Mouse (Mus musculus): Measurements from ENCODE around the gene Ptprr. TPM values are rescaled to one million over a fixed set of nuclear protein-coding genes. Genes with fewer than 3 reads are reported as not detected.
A peak's percentile ranks its signal among the peaks of the same experiment; 100 is the strongest.

Gene Ptprr
- polyA plus RNA-seq, 1 experiment from 2014 or later, result 0.15 TPM

- Histone ChIP-seq H3K4me2 (no peak overlapping the region), H3K4me1 (replicated peaks; ENCODE audit: control insufficient read depth, insufficient read depth, low read length) (no peaks in the 10 kb centered on the region), H3K27me3 (replicated peaks; ENCODE audit: control insufficient read depth, insufficient read depth, low read length) (no peaks in the 10 kb centered on the region), H3K36me3 (ENCODE audit: control insufficient read depth, insufficient read depth, low read length) (no peaks in the 10 kb centered on the region), H3K4me3 (ENCODE audit: low read depth, low read length) (no peak overlapping the region), H3K9ac (ENCODE audit: low read depth, low read length) (no peak overlapping the region), H3K9me3 (ENCODE audit: control insufficient read depth, low read length) (no peaks in the 10 kb centered on the region), H3K27ac (ENCODE audit: low read depth, low read length) (no peak overlapping the region)
- ATAC-seq (replicated peaks; ENCODE audit: low FRiP score) (no peak), DNase-seq (ENCODE audit: low spot score) (no peak)
- 37% methylated on average over 1 of the region's 1 CpGs for whole genome bisulfite sequencing
These were observed 138.7 kb downstream of the Ptprr start for GRCm38 (mm10) chr10:116156699-116157098.

- Histone ChIP-seq H3K4me3 (ENCODE audit: low read depth, low read length) (no peak overlapping the region), H3K4me1 (replicated peaks; ENCODE audit: control insufficient read depth, insufficient read depth, low read length) (no peaks in the 10 kb centered on the region), H3K27me3 (replicated peaks; ENCODE audit: control insufficient read depth, insufficient read depth, low read length) (no peaks in the 10 kb centered on the region), H3K36me3 (ENCODE audit: control insufficient read depth, insufficient read depth, low read length) (no peaks in the 10 kb centered on the region), H3K9me3 (ENCODE audit: control insufficient read depth, low read length) (no peaks in the 10 kb centered on the region), H3K9ac (ENCODE audit: low read depth, low read length) (no peak overlapping the region), H3K27ac (ENCODE audit: low read depth, low read length) (no peak overlapping the region), H3K4me2 (no peak overlapping the region)
- WGBS, result 64% methylated on average over 12 of the region's 12 CpGs
- DNase-seq (ENCODE audit: low spot score) (no peak), ATAC-seq (replicated peaks; ENCODE audit: low FRiP score) (no peak)
These were observed 144.3 kb downstream of the Ptprr start for GRCm38 (mm10) chr10:116162338-116162737.

- no peaks in the 10 kb centered on the region for H3K27me3 ChIP-seq (replicated peaks; ENCODE audit: control insufficient read depth, insufficient read depth, low read length)
- H3K4me3 ChIP-seq (ENCODE audit: low read depth, low read length), result no peak overlapping the region
- H3K36me3 ChIP-seq (ENCODE audit: control insufficient read depth, insufficient read depth, low read length), result no peaks in the 10 kb centered on the region
- ATAC-seq (replicated peaks; ENCODE audit: low FRiP score), result no peak
- no peaks in the 10 kb centered on the region for H3K9me3 ChIP-seq (ENCODE audit: control insufficient read depth, low read length)
- no peak overlapping the region for H3K4me2 ChIP-seq
- H3K4me1 ChIP-seq (replicated peaks; ENCODE audit: control insufficient read depth, insufficient read depth, low read length), result no peaks in the 10 kb centered on the region
- no peak overlapping the region for H3K27ac ChIP-seq (ENCODE audit: low read depth, low read length)
- 54% methylated on average over 10 of the region's 10 CpGs for WGBS
- no peak overlapping the region for H3K9ac ChIP-seq (ENCODE audit: low read depth, low read length)
- DNase-seq (ENCODE audit: low spot score), result no peak
These were observed 157.4 kb downstream of the Ptprr start for GRCm38 (mm10) chr10:116175324-116175883.

- H3K36me3 ChIP-seq (ENCODE audit: control insufficient read depth, insufficient read depth, low read length), result no peaks in the 10 kb centered on the region
- peak overlapping the region; percentile 50 for H3K4me2 ChIP-seq
- ATAC-seq (replicated peaks; ENCODE audit: low FRiP score) (no peak), DNase-seq (ENCODE audit: low spot score) (no peak)
- H3K9ac ChIP-seq (ENCODE audit: low read depth, low read length), result no peak overlapping the region
- H3K4me3 ChIP-seq (ENCODE audit: low read depth, low read length), result peak overlapping the region; percentile 24; the same call in 1 of the 2 replicates
- H3K9me3 ChIP-seq (ENCODE audit: control insufficient read depth, low read length), result no peaks in the 10 kb centered on the region
- H3K27ac ChIP-seq (ENCODE audit: low read depth, low read length), result no peak overlapping the region
- no peaks in the 10 kb centered on the region for H3K4me1 ChIP-seq (replicated peaks; ENCODE audit: control insufficient read depth, insufficient read depth, low read length)
- H3K27me3 ChIP-seq (replicated peaks; ENCODE audit: control insufficient read depth, insufficient read depth, low read length), result no peaks in the 10 kb centered on the region
- WGBS, result 38% methylated on average over 21 of the region's 21 CpGs
These were observed 159.6 kb downstream of the Ptprr start for GRCm38 (mm10) chr10:116177390-116178179.

- WGBS, result 79% methylated on average over 5 of the region's 5 CpGs
- ATAC-seq (replicated peaks; ENCODE audit: low FRiP score), result no peak
- Histone ChIP-seq H3K27me3 (replicated peaks; ENCODE audit: control insufficient read depth, insufficient read depth, low read length) (no peaks in the 10 kb centered on the region), H3K9me3 (ENCODE audit: control insufficient read depth, low read length) (no peaks in the 10 kb centered on the region), H3K36me3 (ENCODE audit: control insufficient read depth, insufficient read depth, low read length) (no peaks in the 10 kb centered on the region), H3K4me3 (ENCODE audit: low read depth, low read length) (no peak overlapping the region), H3K4me1 (replicated peaks; ENCODE audit: control insufficient read depth, insufficient read depth, low read length) (no peaks in the 10 kb centered on the region; the same call in 1 of the 2 replicates), H3K4me2 (no peak overlapping the region), H3K27ac (ENCODE audit: low read depth, low read length) (no peak overlapping the region), H3K9ac (ENCODE audit: low read depth, low read length) (no peak overlapping the region)
- DNase-seq (ENCODE audit: low spot score), result no peak
These were observed 163.2 kb downstream of the Ptprr start for GRCm38 (mm10) chr10:116181235-116181634.

- no peak for ATAC-seq (replicated peaks; ENCODE audit: low FRiP score)
These were observed 164.2 kb downstream of the Ptprr start for GRCm38 (mm10) chr10:116182221-116182620.

GRCm38 (mm10) chr10:116183258-116183657, 165.2 kb downstream of the Ptprr start:
- peak; percentile 73 for ATAC-seq (replicated peaks; ENCODE audit: low FRiP score)
- no peaks in the 10 kb centered on the region for H3K27me3 ChIP-seq (replicated peaks; ENCODE audit: control insufficient read depth, insufficient read depth, low read length)
- DNase-seq (ENCODE audit: low spot score), result no peak
- no peak overlapping the region for H3K4me2 ChIP-seq
- H3K4me3 ChIP-seq (ENCODE audit: low read depth, low read length), result no peak overlapping the region
- H3K9ac ChIP-seq (ENCODE audit: low read depth, low read length), result no peak overlapping the region
- H3K36me3 ChIP-seq (ENCODE audit: control insufficient read depth, insufficient read depth, low read length), result no peaks in the 10 kb centered on the region
- 34% methylated on average over 3 of the region's 3 CpGs for WGBS
- no peaks in the 10 kb centered on the region; the same call in 1 of the 2 replicates for H3K4me1 ChIP-seq (replicated peaks; ENCODE audit: control insufficient read depth, insufficient read depth, low read length)
- H3K9me3 ChIP-seq (ENCODE audit: control insufficient read depth, low read length), result no peaks in the 10 kb centered on the region
- H3K27ac ChIP-seq (ENCODE audit: low read depth, low read length), result no peak overlapping the region

More at GRCm38 (mm10) chr10:116182221-116182620, 164.2 kb downstream of the Ptprr start:
- Histone ChIP-seq H3K9me3 (ENCODE audit: control insufficient read depth, low read length) (no peaks in the 10 kb centered on the region), H3K4me3 (ENCODE audit: low read depth, low read length) (no peak overlapping the region), H3K4me2 (no peak overlapping the region), H3K36me3 (ENCODE audit: control insufficient read depth, insufficient read depth, low read length) (no peaks in the 10 kb centered on the region), H3K9ac (ENCODE audit: low read depth, low read length) (no peak overlapping the region), H3K4me1 (replicated peaks; ENCODE audit: control insufficient read depth, insufficient read depth, low read length) (no peaks in the 10 kb centered on the region; the same call in 1 of the 2 replicates), H3K27ac (ENCODE audit: low read depth, low read length) (no peak overlapping the region), H3K27me3 (replicated peaks; ENCODE audit: control insufficient read depth, insufficient read depth, low read length) (no peaks in the 10 kb centered on the region)
- DNase-seq (ENCODE audit: low spot score), result no peak
- WGBS, result 83% methylated on average over 5 of the region's 5 CpGs

- Histone ChIP-seq H3K4me3 (ENCODE audit: low read depth, low read length) (no peak overlapping the region), H3K9me3 (ENCODE audit: control insufficient read depth, low read length) (no peaks in the 10 kb centered on the region), H3K36me3 (ENCODE audit: control insufficient read depth, insufficient read depth, low read length) (no peaks in the 10 kb centered on the region), H3K4me1 (replicated peaks; ENCODE audit: control insufficient read depth, insufficient read depth, low read length) (no peaks in the 10 kb centered on the region), H3K27me3 (replicated peaks; ENCODE audit: control insufficient read depth, insufficient read depth, low read length) (no peaks in the 10 kb centered on the region), H3K27ac (ENCODE audit: low read depth, low read length) (no peak overlapping the region), H3K4me2 (no peak overlapping the region), H3K9ac (ENCODE audit: low read depth, low read length) (no peak overlapping the region)
- WGBS, result 51% methylated on average over 2 of the region's 2 CpGs
- DNase-seq (ENCODE audit: low spot score), result no peak
- ATAC-seq (replicated peaks; ENCODE audit: low FRiP score), result no peak
These were observed 173.7 kb downstream of the Ptprr start for GRCm38 (mm10) chr10:116191724-116192123.

GRCm38 (mm10) chr10:116192293-116192692, 174.3 kb downstream of the Ptprr start:
- ATAC-seq (replicated peaks; ENCODE audit: low FRiP score) (no peak), DNase-seq (ENCODE audit: low spot score) (no peak)
- no peaks in the 10 kb centered on the region for H3K4me1 ChIP-seq (replicated peaks; ENCODE audit: control insufficient read depth, insufficient read depth, low read length)
- H3K9ac ChIP-seq (ENCODE audit: low read depth, low read length), result no peak overlapping the region
- no peaks in the 10 kb centered on the region for H3K27me3 ChIP-seq (replicated peaks; ENCODE audit: control insufficient read depth, insufficient read depth, low read length)
- H3K36me3 ChIP-seq (ENCODE audit: control insufficient read depth, insufficient read depth, low read length), result no peaks in the 10 kb centered on the region
- no peak overlapping the region for H3K4me3 ChIP-seq (ENCODE audit: low read depth, low read length)
- H3K9me3 ChIP-seq (ENCODE audit: control insufficient read depth, low read length), result no peaks in the 10 kb centered on the region
- no peak overlapping the region for H3K4me2 ChIP-seq
- WGBS, result 71% methylated on average over 8 of the region's 8 CpGs
- no peak overlapping the region for H3K27ac ChIP-seq (ENCODE audit: low read depth, low read length)
